Mouse (Mus musculus) embryonic facial prominence, embryonic 15.5 days (tissue): ENCODE results near the gene Atl1. TPM values are rescaled to one million over a fixed set of nuclear protein-coding genes. Genes with fewer than 3 reads are reported as not detected.

Experiments
- ATAC-seq: fragments of 200-750 bp; cut with Nextera tagmentation; 2 replicates; pipeline ENCODE4 v1.8.0; 2017; ENCODE audit warnings: low read depth, moderate TSS enrichment; ENCODE audit not compliant: insufficient number of reproducible peaks, low FRiP score, low TSS enrichment
- H3K27ac ChIP-seq: fragments of 300-500 bp; sonication (generic); replicated peaks from 2 replicates; pipeline ENCODE4 v1.5.1; 2015; ENCODE audit warnings: mild to moderate bottlenecking, inconsistent platforms
- H3K27me3 ChIP-seq: fragments of 300-500 bp; sonication (generic); 2 replicates; pipeline ENCODE4 v1.6.1; 2015; ENCODE audit warnings: inconsistent platforms
- H3K36me3 ChIP-seq: fragments of 300-500 bp; sonication (generic); 2 replicates; pipeline ENCODE4 v1.6.1; 2015; ENCODE audit warnings: mild to moderate bottlenecking, inconsistent platforms
- H3K4me1 ChIP-seq: fragments of 300-500 bp; sonication (generic); 2 replicates; pipeline ENCODE4 v1.6.1; 2015; ENCODE audit warnings: inconsistent platforms
- H3K4me2 ChIP-seq: fragments of 300-500 bp; sonication (generic); replicated peaks from 2 replicates; pipeline ENCODE4 v1.6.1; 2015; ENCODE audit warnings: mild to moderate bottlenecking, inconsistent platforms
- H3K4me3 ChIP-seq: fragments of 300-500 bp; sonication (generic); replicated peaks from 2 replicates; pipeline ENCODE4 v1.5.1; 2015; ENCODE audit warnings: mild to moderate bottlenecking, inconsistent platforms
- H3K9ac ChIP-seq: fragments of 300-500 bp; sonication (generic); 2 replicates; pipeline ENCODE4 v1.6.1; 2015; ENCODE audit warnings: inconsistent platforms
- H3K9me3 ChIP-seq: fragments of 300-500 bp; sonication (generic); replicated peaks from 2 replicates; pipeline ENCODE4 v1.6.1; 2016; ENCODE audit warnings: inconsistent platforms
- WGBS: fragments of 180-500 bp; shearing (Covaris S2); methylation state at CpG from one replicate; pipeline ENCODE4 v1.1.7; 2015; 5-methylcytosine and 5-hydroxymethylcytosine counted together
- polyA plus RNA-seq: library from polyadenylated mRNA; unstranded; fragments of >200 nt; fragmentation: Nextera tagmentation; extraction: Ambion mirVana; gene quantifications from 2 replicates; pipeline ENCODE4 v1.2.1, GENCODE M21; 2015

Atl1 gene
- polyA plus RNA-seq, 1 experiment from 2014 or later, result 7.3 TPM

DNA sequence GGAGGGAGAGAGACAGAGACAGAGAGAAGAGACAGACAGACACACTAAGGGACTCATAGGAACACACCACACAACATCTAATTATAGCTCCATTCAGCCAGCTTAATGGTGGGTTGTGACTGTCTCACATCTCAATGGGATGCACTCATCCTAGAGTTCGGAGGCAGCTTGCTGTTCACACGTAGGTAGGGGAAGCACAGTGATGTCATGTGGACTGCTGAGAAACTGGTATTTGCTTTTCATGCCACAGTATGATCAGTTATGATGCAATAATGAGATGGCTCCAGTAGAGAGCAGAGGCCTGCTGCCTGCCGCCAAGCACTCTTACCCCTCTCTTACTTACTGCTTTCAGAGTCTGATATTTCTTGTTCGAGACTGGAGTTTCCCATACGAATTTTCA, 53.4 kb downstream of the Atl1 start:
- WGBS, result 88% methylated on average over 5 of the region's 5 CpGs
- Histone ChIP-seq H3K27me3 (no peaks in the 10 kb centered on the region), H3K4me1 (no peaks in the 10 kb centered on the region), H3K27ac (no peak overlapping the region), H3K4me2 (no peak overlapping the region), H3K36me3 (no peaks in the 10 kb centered on the region), H3K9ac (no peak overlapping the region), H3K4me3 (no peak overlapping the region), H3K9me3 (no peaks in the 10 kb centered on the region)
- ATAC-seq, result no peak

DNA sequence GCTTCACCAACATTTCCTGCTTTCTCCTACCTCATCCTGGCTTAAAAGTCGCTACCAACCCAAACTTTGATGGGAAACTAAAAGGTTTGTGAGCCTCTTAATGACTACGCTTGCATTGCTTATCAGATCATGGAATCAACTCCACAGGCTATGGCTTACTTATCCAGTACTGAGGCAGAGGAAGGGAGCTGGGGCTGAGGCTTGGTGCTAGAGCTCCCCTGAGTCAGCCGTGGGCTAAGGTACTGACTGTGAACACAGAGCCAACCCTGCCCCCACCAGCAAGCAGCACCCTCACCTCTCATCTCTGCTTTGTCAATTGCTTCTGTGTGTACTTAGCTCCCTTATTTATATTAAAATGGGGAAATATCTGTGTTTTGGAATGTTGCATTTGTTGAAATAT, 55.1 kb downstream of the Atl1 start:
- Histone ChIP-seq H3K9ac (no peak overlapping the region), H3K4me3 (no peak overlapping the region), H3K27me3 (no peaks in the 10 kb centered on the region), H3K9me3 (no peaks in the 10 kb centered on the region), H3K36me3 (no peaks in the 10 kb centered on the region), H3K27ac (no peak overlapping the region), H3K4me2 (no peak overlapping the region), H3K4me1 (no peaks in the 10 kb centered on the region)
- ATAC-seq, result no peak
- WGBS, result 61% methylated on average over 3 of the region's 3 CpGs

DNA sequence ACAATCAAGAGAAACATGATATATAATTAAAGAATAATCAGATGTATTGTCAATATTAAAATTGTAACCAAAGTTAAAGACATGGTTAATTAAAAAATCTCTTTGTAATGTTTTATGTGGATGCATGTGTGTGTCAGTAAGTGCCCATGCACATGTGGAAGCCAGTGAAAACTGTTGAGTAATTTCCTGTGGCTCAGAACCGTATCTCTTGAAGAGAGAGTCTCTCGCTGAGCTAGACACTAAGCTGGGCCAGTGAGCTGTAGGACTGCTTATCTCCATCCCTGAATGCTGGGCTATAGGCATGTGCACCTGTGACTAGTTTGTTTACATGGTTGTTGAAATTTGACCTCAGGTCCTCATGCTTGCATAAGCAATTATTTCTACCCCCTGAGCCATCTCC, 65.0 kb downstream of the Atl1 start:
- no peak overlapping the region for H3K9ac ChIP-seq
- no peaks in the 10 kb centered on the region for H3K27me3 ChIP-seq
- no peak for ATAC-seq
- no peak overlapping the region for H3K27ac ChIP-seq
- H3K36me3 ChIP-seq, result peaks cover 22% of the 10 kb centered on the region
- 70% methylated on average over 2 of the region's 2 CpGs for WGBS
- no peak overlapping the region for H3K4me3 ChIP-seq
- no peaks in the 10 kb centered on the region for H3K9me3 ChIP-seq
- no peak overlapping the region for H3K4me2 ChIP-seq
- H3K4me1 ChIP-seq, result no peaks in the 10 kb centered on the region

DNA sequence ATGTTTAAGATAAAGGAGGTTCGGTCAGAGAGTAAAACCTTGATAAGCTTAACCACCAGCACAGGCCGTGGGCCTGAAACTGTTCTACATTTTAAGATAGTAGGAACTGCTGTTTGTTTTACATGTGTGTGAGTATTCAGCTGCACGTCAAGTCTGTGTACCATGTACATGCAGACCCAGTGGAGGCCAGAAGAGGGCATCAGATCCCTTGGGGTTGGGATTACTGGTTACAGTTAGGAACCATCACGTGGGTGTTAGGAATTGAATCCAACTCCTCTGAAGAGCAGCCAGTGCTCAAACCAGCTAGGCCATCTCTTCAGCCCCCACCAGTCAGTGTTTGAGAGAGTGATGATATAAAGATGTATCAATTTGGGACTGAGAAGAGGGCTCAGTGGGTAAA, 70.1 kb downstream of the Atl1 start:
- no peaks in the 10 kb centered on the region for H3K27me3 ChIP-seq
- H3K27ac ChIP-seq, result no peak overlapping the region
- H3K4me2 ChIP-seq, result no peak overlapping the region
- H3K9me3 ChIP-seq, result no peaks in the 10 kb centered on the region
- no peak overlapping the region for H3K4me3 ChIP-seq
- H3K36me3 ChIP-seq, result peaks cover 59% of the 10 kb centered on the region
- H3K4me1 ChIP-seq, result no peaks in the 10 kb centered on the region
- ATAC-seq, result no peak
- 62% methylated on average over 4 of the region's 4 CpGs for WGBS
- H3K9ac ChIP-seq, result no peak overlapping the region

DNA sequence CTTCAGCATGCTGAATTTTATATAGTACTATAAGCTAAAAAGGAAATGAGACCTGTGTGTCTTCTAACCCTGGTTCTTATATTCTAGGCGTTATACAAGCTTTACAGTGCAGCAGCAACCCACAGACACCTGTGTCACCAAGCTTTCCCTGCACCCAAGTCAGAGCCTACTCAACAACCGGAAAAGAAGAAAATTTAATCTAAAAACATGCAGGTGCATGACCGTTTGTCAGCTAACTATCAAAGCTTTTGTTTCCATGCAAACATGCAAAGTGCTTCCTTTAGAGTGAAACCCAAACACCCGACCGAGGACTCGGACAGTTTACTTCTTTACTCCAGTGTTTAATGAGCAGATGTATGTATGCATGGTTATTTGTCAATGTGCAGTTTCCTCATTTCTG, 70.7 kb downstream of the Atl1 start:
- H3K4me2 ChIP-seq, result no peak overlapping the region
- H3K9ac ChIP-seq, result no peak overlapping the region
- H3K36me3 ChIP-seq, result peaks cover 63% of the 10 kb centered on the region
- no peaks in the 10 kb centered on the region for H3K9me3 ChIP-seq
- ATAC-seq, result no peak
- WGBS, result 83% methylated on average over 6 of the region's 6 CpGs
- H3K27me3 ChIP-seq, result no peaks in the 10 kb centered on the region
- H3K4me1 ChIP-seq, result no peaks in the 10 kb centered on the region
- no peak overlapping the region for H3K27ac ChIP-seq
- no peak overlapping the region for H3K4me3 ChIP-seq

DNA sequence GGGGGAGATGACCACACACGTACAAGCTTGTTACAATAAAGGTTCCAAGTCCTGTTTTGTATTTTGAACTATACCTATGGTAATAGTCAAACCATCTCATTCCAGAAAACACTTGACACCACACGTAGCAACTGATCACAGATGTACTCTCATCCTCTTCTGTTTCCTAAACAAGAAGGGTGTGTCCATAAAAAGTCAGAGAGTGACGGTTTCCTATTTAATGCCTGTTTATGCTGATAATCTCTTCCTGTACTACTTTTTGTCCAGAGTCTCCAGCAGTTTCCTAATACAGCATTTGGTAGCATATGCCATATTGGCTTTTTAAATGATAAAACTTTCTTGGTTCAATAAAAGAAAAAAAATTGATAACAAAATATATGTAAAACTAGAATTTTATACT, 73.2 kb downstream of the Atl1 start:
- ATAC-seq, result no peak
- Histone ChIP-seq H3K36me3 (peaks cover 73% of the 10 kb centered on the region), H3K4me3 (no peak overlapping the region), H3K9ac (no peak overlapping the region), H3K9me3 (no peaks in the 10 kb centered on the region), H3K4me1 (no peaks in the 10 kb centered on the region), H3K27me3 (no peaks in the 10 kb centered on the region), H3K27ac (no peak overlapping the region), H3K4me2 (no peak overlapping the region)
- whole genome bisulfite sequencing, result 71% methylated on average over 3 of the region's 3 CpGs

DNA sequence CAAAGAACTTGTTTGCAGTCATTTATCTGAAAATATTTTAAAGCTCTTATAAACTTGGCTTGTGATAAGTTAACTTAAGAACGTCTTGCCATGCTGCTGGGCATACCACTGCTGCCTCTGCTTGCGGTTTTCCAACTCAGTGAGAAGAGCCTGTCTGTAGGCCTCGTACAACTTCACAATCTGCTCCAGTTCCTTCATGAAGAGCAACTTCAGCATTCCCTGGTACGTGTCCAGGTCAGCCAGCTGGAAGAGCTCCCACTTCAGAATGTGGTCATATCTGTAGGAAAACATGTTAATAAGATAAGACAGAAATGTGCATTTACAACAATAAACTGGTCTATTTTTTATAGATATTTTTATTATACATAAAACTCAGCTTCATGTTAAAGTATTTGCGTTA, 73.7 kb downstream of the Atl1 start:
- Histone ChIP-seq H3K4me3 (no peak overlapping the region), H3K4me2 (no peak overlapping the region), H3K27me3 (no peaks in the 10 kb centered on the region), H3K27ac (no peak overlapping the region), H3K9ac (no peak overlapping the region), H3K4me1 (no peaks in the 10 kb centered on the region), H3K36me3 (peaks cover 75% of the 10 kb centered on the region), H3K9me3 (no peaks in the 10 kb centered on the region)
- WGBS, result 83% methylated on average over 5 of the region's 5 CpGs
- ATAC-seq, result no peak

DNA sequence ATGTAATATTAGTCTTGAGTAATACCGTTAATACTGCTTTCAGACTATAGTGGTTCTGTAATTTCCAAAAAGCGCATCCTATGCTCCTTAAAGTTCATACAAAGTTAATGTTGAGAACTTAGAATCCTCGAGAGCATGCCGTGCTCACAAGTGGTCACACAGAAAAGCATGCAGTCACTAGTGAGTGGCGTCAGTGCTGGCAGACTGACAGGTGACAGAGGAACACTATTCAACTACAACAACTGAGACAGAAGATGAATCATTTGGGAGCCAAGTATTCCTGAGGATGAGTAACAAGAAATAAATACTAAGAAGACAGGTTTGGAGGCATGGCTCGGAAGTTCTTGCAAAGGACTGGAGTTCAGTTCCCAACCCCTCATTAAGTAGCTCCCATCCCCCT, 74.7 kb downstream of the Atl1 start:
- Histone ChIP-seq H3K9ac (no peak overlapping the region), H3K27me3 (no peaks in the 10 kb centered on the region), H3K9me3 (no peaks in the 10 kb centered on the region), H3K4me2 (no peak overlapping the region), H3K36me3 (peaks cover 74% of the 10 kb centered on the region), H3K27ac (no peak overlapping the region), H3K4me1 (no peaks in the 10 kb centered on the region), H3K4me3 (no peak overlapping the region)
- no peak for ATAC-seq
- WGBS, result 86% methylated on average over 6 of the region's 6 CpGs

DNA sequence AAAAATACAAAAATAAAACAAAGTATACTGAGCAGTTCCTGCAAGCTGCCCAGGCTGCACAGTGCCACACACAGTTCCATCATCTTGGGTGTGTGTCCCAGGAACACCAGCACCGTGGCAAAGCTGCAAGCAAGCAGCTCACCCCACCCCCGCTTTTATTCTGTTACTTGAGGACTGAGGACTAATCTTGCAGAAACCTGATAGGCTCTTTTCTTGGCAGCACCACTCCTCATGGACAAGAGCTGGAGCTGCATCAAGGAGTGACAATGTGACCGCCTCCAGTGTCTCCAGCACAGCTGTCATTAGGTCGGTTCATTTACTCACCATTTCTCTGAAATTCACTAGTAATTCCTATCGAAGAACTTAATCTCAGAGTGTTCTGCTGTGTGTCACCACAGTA, 75.7 kb downstream of the Atl1 start:
- 56% methylated on average over 5 of the region's 5 CpGs for WGBS

DNA sequence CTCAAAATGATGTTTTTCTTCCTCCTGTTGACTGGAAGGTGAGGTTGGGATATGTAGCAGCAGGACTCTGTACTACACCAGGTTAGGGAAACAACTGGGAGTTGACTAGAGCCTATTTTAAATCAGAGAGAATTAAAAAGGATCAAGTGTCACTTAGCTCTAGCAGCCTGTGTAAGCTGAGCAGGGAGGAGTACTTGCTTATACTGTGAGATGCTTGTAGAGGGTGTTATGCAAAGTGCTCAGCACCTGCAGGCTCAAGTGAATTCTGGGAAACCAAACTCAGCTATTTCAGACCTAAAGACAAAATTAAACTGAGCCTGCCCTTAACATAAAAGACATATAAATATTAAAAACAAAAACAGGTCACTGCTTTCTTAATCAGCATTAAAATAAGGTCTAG, 81.3 kb downstream of the Atl1 start:
- no peak for ATAC-seq
- Histone ChIP-seq H3K9ac (no peak overlapping the region), H3K36me3 (peaks cover 36% of the 10 kb centered on the region)

More for the DNA sequence above, 75.7 kb downstream of the Atl1 start:
- no peak overlapping the region for H3K4me2 ChIP-seq
- H3K27me3 ChIP-seq, result no peaks in the 10 kb centered on the region
- H3K9ac ChIP-seq, result no peak overlapping the region
- peaks cover 69% of the 10 kb centered on the region for H3K36me3 ChIP-seq
- ATAC-seq, result no peak
- no peaks in the 10 kb centered on the region for H3K4me1 ChIP-seq
- no peaks in the 10 kb centered on the region for H3K9me3 ChIP-seq
- no peak overlapping the region for H3K27ac ChIP-seq
- H3K4me3 ChIP-seq, result no peak overlapping the region

DNA sequence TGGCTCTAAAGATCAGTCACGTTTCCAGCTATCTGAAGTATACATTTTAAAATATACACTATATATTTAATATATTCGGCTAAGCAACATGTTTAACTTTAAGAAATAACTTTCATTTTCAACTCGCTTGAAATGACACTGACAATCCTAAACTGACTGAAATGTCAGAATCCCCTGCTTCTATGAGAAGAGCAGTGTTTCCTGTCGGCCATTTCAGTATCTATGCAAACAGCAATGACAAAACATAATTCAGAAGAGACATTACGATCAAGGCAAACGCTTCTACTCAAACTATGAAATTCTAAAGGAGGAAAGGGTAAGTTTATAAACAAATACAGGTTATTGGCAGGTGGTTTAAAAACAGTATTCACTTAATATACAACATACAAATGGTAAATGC, 84.3 kb downstream of the Atl1 start:
- H3K4me3 ChIP-seq, result no peak overlapping the region
- H3K9me3 ChIP-seq, result no peaks in the 10 kb centered on the region
- peaks cover 24% of the 10 kb centered on the region for H3K36me3 ChIP-seq
- H3K4me2 ChIP-seq, result no peak overlapping the region
- no peak overlapping the region for H3K9ac ChIP-seq
- H3K4me1 ChIP-seq, result 0 out of 2 replicates have a peak, but pooled peaks cover 8% of the 10 kb centered on the region
- no peaks in the 10 kb centered on the region for H3K27me3 ChIP-seq
- H3K27ac ChIP-seq, result no peak overlapping the region
- WGBS, result 81% methylated on average over 6 of the region's 6 CpGs
- no peak for ATAC-seq

More for the DNA sequence above, 81.3 kb downstream of the Atl1 start:
- Histone ChIP-seq H3K4me3 (no peak overlapping the region), H3K4me1 (0 out of 2 replicates have a peak, but pooled peaks cover 8% of the 10 kb centered on the region), H3K9me3 (no peaks in the 10 kb centered on the region), H3K27me3 (no peaks in the 10 kb centered on the region), H3K27ac (no peak overlapping the region), H3K4me2 (no peak overlapping the region)

DNA sequence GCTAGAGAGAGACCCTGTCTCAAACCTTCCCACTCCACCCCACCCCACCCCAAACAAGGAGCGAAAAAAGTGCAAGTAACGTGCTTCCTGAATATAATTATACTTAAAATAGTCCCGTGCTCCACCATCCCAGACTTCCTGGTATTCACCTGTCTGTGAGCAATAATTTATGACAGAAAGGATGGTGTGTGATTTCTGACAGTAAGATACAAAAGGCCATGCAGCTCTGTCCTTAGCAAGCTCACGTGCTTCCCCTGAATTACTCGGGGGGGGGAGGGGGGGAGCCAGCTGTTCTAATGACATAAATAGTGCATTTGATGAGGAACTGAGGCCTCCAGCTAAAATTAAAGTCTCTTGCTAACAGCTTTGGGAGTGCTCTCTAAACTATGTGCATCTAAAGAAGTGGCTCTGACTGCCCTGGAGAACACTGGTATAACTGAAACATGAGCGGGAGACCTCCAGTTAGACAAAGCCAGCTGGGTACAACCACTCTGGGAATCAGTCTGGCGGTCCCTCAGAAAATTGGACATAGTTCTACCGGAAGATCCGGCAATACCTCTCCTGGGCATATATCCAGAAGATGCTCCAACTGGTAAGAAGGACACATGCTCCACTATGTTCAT, 85.1 kb downstream of the Atl1 start:
- 59% methylated on average over 9 of the region's 9 CpGs for WGBS
- Histone ChIP-seq H3K27me3 (no peaks in the 10 kb centered on the region), H3K36me3 (peaks cover 25% of the 10 kb centered on the region), H3K4me2 (no peak overlapping the region), H3K27ac (no peak overlapping the region), H3K9me3 (no peaks in the 10 kb centered on the region), H3K9ac (no peak overlapping the region), H3K4me1 (0 out of 2 replicates have a peak, but pooled peaks cover 8% of the 10 kb centered on the region), H3K4me3 (no peak overlapping the region)
- no peak for ATAC-seq
